Mouse (Mus musculus): ENCODE results near the gene Mfsd6. TPM values are rescaled to one million over a fixed set of nuclear protein-coding genes. Genes with fewer than 3 reads are reported as not detected.

Gene Mfsd6
- polyA plus RNA-seq, 1 experiment from 2014 or later: 3.9 TPM

- Histone ChIP-seq H3K27me3 (no peaks in the 10 kb centered on the region; the same call in 1 of the 2 replicates), H3K9ac (no peak overlapping the region), H3K4me3 (replicated peaks) (no peak overlapping the region), H3K36me3 (replicated peaks) (no peaks in the 10 kb centered on the region), H3K4me2 (no peak overlapping the region), H3K4me1 (no peaks in the 10 kb centered on the region), H3K9me3 (no peaks in the 10 kb centered on the region), H3K27ac (no peak overlapping the region)
- 78% methylated on average over 4 of the region's 4 CpGs for WGBS
- ATAC-seq (ENCODE audit: low FRiP score): no peak
These were observed 6.9 kb upstream of the Mfsd6 start for GRCm38 (mm10) chr1:52734208-52734607.

GRCm38 (mm10) chr1:52730258-52730657 is 3.0 kb upstream of the Mfsd6 start:
- Histone ChIP-seq H3K9ac (no peak overlapping the region), H3K36me3 (replicated peaks) (no peaks in the 10 kb centered on the region), H3K9me3 (no peaks in the 10 kb centered on the region), H3K27ac (no peak overlapping the region), H3K4me1 (peaks cover 6% of the 10 kb centered on the region; the same call in 1 of the 2 replicates), H3K4me2 (no peak overlapping the region), H3K27me3 (peaks cover 18% of the 10 kb centered on the region), H3K4me3 (replicated peaks) (no peak overlapping the region)
- 87% methylated on average over 1 of the region's 1 CpGs for WGBS
- no peak for ATAC-seq (ENCODE audit: low FRiP score)

- ATAC-seq (ENCODE audit: low FRiP score): no peak
- Histone ChIP-seq H3K27ac (no peak overlapping the region), H3K9ac (no peak overlapping the region), H3K9me3 (no peaks in the 10 kb centered on the region), H3K36me3 (replicated peaks) (no peaks in the 10 kb centered on the region), H3K4me3 (replicated peaks) (no peak overlapping the region), H3K4me1 (peaks cover 6% of the 10 kb centered on the region; the same call in 1 of the 2 replicates), H3K27me3 (peaks cover 18% of the 10 kb centered on the region), H3K4me2 (no peak overlapping the region)
- WGBS: 94% methylated on average over 5 of the region's 5 CpGs
These were observed 1.7 kb upstream of the Mfsd6 start for GRCm38 (mm10) chr1:52728857-52729489.

GRCm38 (mm10) chr1:52726371-52727055 is 749 bp downstream of the Mfsd6 start:
- Histone ChIP-seq H3K4me2 (peak overlapping the region; percentile 85), H3K9me3 (no peaks in the 10 kb centered on the region), H3K36me3 (replicated peaks) (no peaks in the 10 kb centered on the region), H3K9ac (peak overlapping the region; percentile 89), H3K4me1 (peaks cover 6% of the 10 kb centered on the region; the same call in 1 of the 2 replicates), H3K27ac (peak overlapping the region; percentile 86), H3K4me3 (replicated peaks) (peak overlapping the region; percentile 93), H3K27me3 (peaks cover 18% of the 10 kb centered on the region)
- WGBS: under 1% methylated on average over 44 of the region's 56 CpGs
- peak; percentile 84 for ATAC-seq (ENCODE audit: low FRiP score)

GRCm38 (mm10) chr1:52722586-52722985 is 4.7 kb downstream of the Mfsd6 start:
- no peak for ATAC-seq (ENCODE audit: low FRiP score)
- no peak overlapping the region for H3K27ac ChIP-seq
- 66% methylated on average over 4 of the region's 4 CpGs for whole genome bisulfite sequencing
- H3K27me3 ChIP-seq: peaks cover 6% of the 10 kb centered on the region; the same call in 1 of the 2 replicates
- no peak overlapping the region for H3K9ac ChIP-seq
- no peak overlapping the region for H3K4me2 ChIP-seq
- H3K4me1 ChIP-seq: peaks cover 5% of the 10 kb centered on the region; the same call in 1 of the 2 replicates
- no peak overlapping the region for H3K4me3 ChIP-seq (replicated peaks)
- no peaks in the 10 kb centered on the region for H3K9me3 ChIP-seq
- no peaks in the 10 kb centered on the region for H3K36me3 ChIP-seq (replicated peaks)

GRCm38 (mm10) chr1:52719096-52719495 is 8.2 kb downstream of the Mfsd6 start:
- Histone ChIP-seq H3K27ac (no peak overlapping the region), H3K4me3 (replicated peaks) (no peak overlapping the region), H3K4me2 (no peak overlapping the region), H3K9me3 (no peaks in the 10 kb centered on the region), H3K27me3 (no peaks in the 10 kb centered on the region), H3K4me1 (peaks cover 4% of the 10 kb centered on the region), H3K9ac (no peak overlapping the region), H3K36me3 (replicated peaks) (no peaks in the 10 kb centered on the region)
- WGBS: 53% methylated on average over 5 of the region's 5 CpGs
- no peak for ATAC-seq (ENCODE audit: low FRiP score)

- no peak overlapping the region for H3K4me2 ChIP-seq
- H3K36me3 ChIP-seq (replicated peaks): no peaks in the 10 kb centered on the region
- no peaks in the 10 kb centered on the region for H3K27me3 ChIP-seq
- H3K9ac ChIP-seq: no peak overlapping the region
- ATAC-seq (ENCODE audit: low FRiP score): no peak; the same call in 1 of the 2 replicates
- 57% methylated on average over 3 of the region's 3 CpGs for WGBS
- no peak overlapping the region for H3K27ac ChIP-seq
- peaks cover 7% of the 10 kb centered on the region for H3K4me1 ChIP-seq
- H3K9me3 ChIP-seq: no peaks in the 10 kb centered on the region
- no peak overlapping the region for H3K4me3 ChIP-seq (replicated peaks)
These were observed 9.1 kb downstream of the Mfsd6 start for GRCm38 (mm10) chr1:52718068-52718748.

- H3K4me1 ChIP-seq: peaks cover 7% of the 10 kb centered on the region
- no peak overlapping the region for H3K9ac ChIP-seq
- no peak for ATAC-seq (ENCODE audit: low FRiP score)
- H3K27me3 ChIP-seq: no peaks in the 10 kb centered on the region
- no peak overlapping the region for H3K4me2 ChIP-seq
- no peak overlapping the region for H3K4me3 ChIP-seq (replicated peaks)
- 43% methylated on average over 1 of the region's 1 CpGs for WGBS
- no peaks in the 10 kb centered on the region for H3K36me3 ChIP-seq (replicated peaks)
- H3K27ac ChIP-seq: no peak overlapping the region
- H3K9me3 ChIP-seq: no peaks in the 10 kb centered on the region
These were observed 12.8 kb downstream of the Mfsd6 start for GRCm38 (mm10) chr1:52714451-52714850.

GRCm38 (mm10) chr1:52714021-52714420 is 13.2 kb downstream of the Mfsd6 start:
- WGBS: 52% methylated on average over 3 of the region's 3 CpGs
- Histone ChIP-seq H3K36me3 (replicated peaks) (no peaks in the 10 kb centered on the region), H3K4me2 (no peak overlapping the region), H3K9ac (no peak overlapping the region), H3K27me3 (no peaks in the 10 kb centered on the region), H3K4me1 (peaks cover 7% of the 10 kb centered on the region), H3K27ac (no peak overlapping the region), H3K9me3 (no peaks in the 10 kb centered on the region), H3K4me3 (replicated peaks) (no peak overlapping the region)
- no peak for ATAC-seq (ENCODE audit: low FRiP score)

GRCm38 (mm10) chr1:52708745-52709144 is 18.5 kb downstream of the Mfsd6 start:
- H3K4me3 ChIP-seq (replicated peaks): no peak overlapping the region
- 84% methylated on average over 6 of the region's 6 CpGs for WGBS
- H3K27ac ChIP-seq: no peak overlapping the region
- H3K9ac ChIP-seq: no peak overlapping the region
- no peaks in the 10 kb centered on the region for H3K9me3 ChIP-seq
- H3K4me2 ChIP-seq: no peak overlapping the region
- no peaks in the 10 kb centered on the region for H3K36me3 ChIP-seq (replicated peaks)
- H3K4me1 ChIP-seq: no peaks in the 10 kb centered on the region
- ATAC-seq (ENCODE audit: low FRiP score): no peak
- no peaks in the 10 kb centered on the region for H3K27me3 ChIP-seq

- H3K9ac ChIP-seq: no peak overlapping the region
- no peaks in the 10 kb centered on the region for H3K9me3 ChIP-seq
- no peak for ATAC-seq (ENCODE audit: low FRiP score)
These were observed 20.2 kb downstream of the Mfsd6 start for GRCm38 (mm10) chr1:52707030-52707429.

GRCm38 (mm10) chr1:52702738-52703491 is 24.3 kb downstream of the Mfsd6 start:
- no peak for ATAC-seq (ENCODE audit: low FRiP score)
- no peaks in the 10 kb centered on the region for H3K9me3 ChIP-seq

More at GRCm38 (mm10) chr1:52707030-52707429, 20.2 kb downstream of the Mfsd6 start:
- Histone ChIP-seq H3K27ac (no peak overlapping the region), H3K4me1 (no peaks in the 10 kb centered on the region), H3K27me3 (no peaks in the 10 kb centered on the region), H3K36me3 (replicated peaks) (no peaks in the 10 kb centered on the region), H3K4me3 (replicated peaks) (no peak overlapping the region), H3K4me2 (no peak overlapping the region)
- WGBS: 86% methylated on average over 3 of the region's 3 CpGs

More at GRCm38 (mm10) chr1:52702738-52703491, 24.3 kb downstream of the Mfsd6 start:
- H3K4me3 ChIP-seq (replicated peaks): no peak overlapping the region
- no peaks in the 10 kb centered on the region for H3K36me3 ChIP-seq (replicated peaks)
- no peak overlapping the region for H3K27ac ChIP-seq
- H3K27me3 ChIP-seq: no peaks in the 10 kb centered on the region
- no peak overlapping the region for H3K9ac ChIP-seq
- H3K4me1 ChIP-seq: no peaks in the 10 kb centered on the region
- 79% methylated on average over 7 of the region's 7 CpGs for WGBS
- H3K4me2 ChIP-seq: no peak overlapping the region

Measured in forebrain, embryonic 12.5 days (tissue).